Mouse (Mus musculus) G1E-ER4 (cell line): ENCODE data around the gene Aqp9. TPM values are rescaled to one million over a fixed set of nuclear protein-coding genes. Genes with fewer than 3 reads are reported as not detected.

Experiments used
- GATA1 ChIP-seq: IDR thresholded peaks from one replicate; pipeline ENCODE4 v1.8.0; 2012; ENCODE audit warnings: low read length, inconsistent platforms
- polyA plus RNA-seq: library from polyadenylated mRNA; stranded (reverse); fragments of >175 nt; gene quantifications from 2 replicates; pipeline ENCODE4 v1.2.3, GENCODE M21; 2012

The Aqp9 gene
- polyA plus RNA-seq, 1 experiment: 0.21 TPM

- TF ChIP-seq GATA1: no peak
Measured at GRCm38 (mm10) chr9:71067156-71067555, 101.3 kb downstream of the Aqp9 start.

GRCm38 (mm10) chr9:71066491-71066890, 102.0 kb downstream of the Aqp9 start:
- TF ChIP-seq GATA1: no peak

GRCm38 (mm10) chr9:71065343-71065875, 103.1 kb downstream of the Aqp9 start:
- no peak for TF ChIP-seq GATA1

GRCm38 (mm10) chr9:71064291-71064840, 104.1 kb downstream of the Aqp9 start:
- no peak for TF ChIP-seq GATA1

- TF ChIP-seq GATA1: no peak
Measured at GRCm38 (mm10) chr9:71063551-71063950, 104.9 kb downstream of the Aqp9 start.

GRCm38 (mm10) chr9:71062976-71063375, 105.5 kb downstream of the Aqp9 start:
- no peak for TF ChIP-seq GATA1

- TF ChIP-seq GATA1: no peak
Measured at GRCm38 (mm10) chr9:71062301-71062700, 106.2 kb downstream of the Aqp9 start.

Other genes starting within 250 kb of the Aqp9 start
- gene Lipc, start 216.5 kb downstream of the Aqp9 start, polyA plus RNA-seq: not detected in 2 replicates
- not detected in 2 replicates for gene Aldh1a2, start 47.1 kb upstream of the Aqp9 start, polyA plus RNA-seq